Mouse (Mus musculus) frontal cortex, adult (tissue): ENCODE results near the gene Hoxa3.

Experiments
- ATAC-seq: cut with Nextera tagmentation; 2 replicates; pipeline ENCODE4 v1.9.2; 2017; ENCODE audit warnings: mild to moderate bottlenecking, moderate library complexity, mixed read lengths; ENCODE audit not compliant: low TSS enrichment

The Hoxa3 gene

DNA sequence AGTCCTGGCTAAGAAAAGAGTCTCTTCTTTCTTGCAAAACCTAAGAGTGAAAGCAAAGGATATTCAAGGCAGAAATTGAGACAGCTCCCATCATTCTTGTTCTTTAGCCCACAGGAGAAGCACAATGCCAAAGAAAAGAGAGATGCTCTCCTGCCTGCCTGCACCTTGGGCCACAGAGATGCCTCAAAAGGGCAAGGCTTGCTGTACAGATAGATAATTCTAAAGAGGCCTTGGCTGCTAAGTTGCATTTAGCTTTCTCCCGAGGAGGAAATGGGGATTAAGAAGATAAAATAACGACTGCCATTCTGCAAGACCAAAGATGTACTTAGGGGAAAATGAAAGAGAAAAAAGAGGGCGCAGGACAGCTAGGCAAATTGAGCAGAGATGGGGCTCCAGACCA lies 33.8 kb upstream of the Hoxa3 start:
- ATAC-seq: no peak

DNA sequence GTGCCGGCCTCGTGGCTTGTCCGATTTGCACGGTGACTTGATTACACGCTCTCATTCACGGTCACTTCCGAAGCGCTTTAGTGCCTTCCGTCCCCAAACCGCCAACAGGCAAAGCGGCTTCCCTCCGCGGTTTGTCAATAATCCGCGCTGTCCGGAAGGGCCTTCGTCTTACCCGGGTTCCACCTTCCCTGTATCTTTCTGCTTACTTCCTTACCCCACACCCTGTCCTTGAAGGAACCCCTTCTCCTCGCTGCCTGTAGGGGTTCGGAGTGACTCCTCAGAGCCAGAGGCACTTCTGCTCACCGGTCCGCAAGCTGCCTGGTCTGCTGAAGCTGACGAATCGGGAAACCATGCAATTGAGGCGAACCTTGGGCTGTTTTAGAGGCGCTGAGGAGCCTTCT lies 33.3 kb upstream of the Hoxa3 start:
- ATAC-seq: no peak

DNA sequence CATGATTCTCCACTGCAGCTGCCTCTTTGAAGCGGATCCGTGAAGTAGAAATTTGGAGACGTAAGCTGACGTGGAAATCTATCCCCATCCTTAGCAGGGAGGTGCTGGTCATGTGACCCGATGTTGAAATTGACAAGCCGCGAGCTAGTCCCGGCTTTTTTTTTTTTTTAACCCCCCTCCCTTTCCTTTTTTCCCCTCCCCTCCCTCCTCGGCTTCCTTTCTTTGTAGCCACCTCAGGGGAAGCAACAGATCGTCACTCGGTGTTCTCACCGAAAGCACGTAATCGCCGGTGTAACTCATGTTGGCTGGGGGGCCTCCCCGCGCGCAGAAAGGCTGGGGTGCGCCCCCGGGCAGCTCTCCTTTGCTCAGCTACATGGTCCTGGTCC lies 32.6 kb upstream of the Hoxa3 start, which contains the start of gene Hoxa11:
Gene Hoxa11 (minus strand): TSS at position 54 of the 386 bp plus-strand sequence.
- no peak for ATAC-seq

DNA sequence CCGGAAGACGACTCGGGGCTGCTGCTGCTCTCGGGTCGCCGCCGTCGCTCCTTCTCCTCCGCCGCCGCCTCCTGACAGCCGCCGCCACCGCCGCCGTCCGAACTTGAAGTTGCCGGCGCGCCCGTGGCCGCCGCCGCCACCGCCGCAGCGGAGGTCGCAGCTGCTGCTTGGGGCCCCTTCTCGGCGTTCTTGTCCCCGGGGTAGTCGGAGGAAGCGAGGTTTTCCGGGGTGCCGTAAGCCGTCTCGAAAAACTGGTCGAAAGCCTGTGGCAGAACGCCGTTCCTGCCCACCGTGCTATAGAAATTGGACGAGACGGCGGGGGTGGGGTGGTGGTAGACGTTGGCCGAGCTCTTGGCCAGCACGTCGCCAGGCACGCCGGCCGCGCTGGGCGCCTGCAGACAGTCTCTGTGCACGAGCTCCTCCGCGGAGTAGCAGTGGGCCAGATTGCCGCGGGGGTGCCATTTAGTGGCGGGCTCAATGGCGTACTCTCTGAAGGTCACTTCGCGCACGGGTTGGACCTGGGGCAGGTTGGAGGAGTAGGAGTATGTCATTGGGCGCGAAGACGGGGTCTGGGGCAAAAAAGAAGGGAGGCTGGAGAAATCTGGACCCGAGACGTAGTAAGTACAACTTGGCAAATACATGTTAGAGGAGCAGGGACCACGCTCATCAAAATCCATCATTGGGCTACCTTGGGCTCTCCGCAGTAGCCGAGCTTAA lies 32.1 kb upstream of the Hoxa3 start:
- ATAC-seq: no peak

DNA sequence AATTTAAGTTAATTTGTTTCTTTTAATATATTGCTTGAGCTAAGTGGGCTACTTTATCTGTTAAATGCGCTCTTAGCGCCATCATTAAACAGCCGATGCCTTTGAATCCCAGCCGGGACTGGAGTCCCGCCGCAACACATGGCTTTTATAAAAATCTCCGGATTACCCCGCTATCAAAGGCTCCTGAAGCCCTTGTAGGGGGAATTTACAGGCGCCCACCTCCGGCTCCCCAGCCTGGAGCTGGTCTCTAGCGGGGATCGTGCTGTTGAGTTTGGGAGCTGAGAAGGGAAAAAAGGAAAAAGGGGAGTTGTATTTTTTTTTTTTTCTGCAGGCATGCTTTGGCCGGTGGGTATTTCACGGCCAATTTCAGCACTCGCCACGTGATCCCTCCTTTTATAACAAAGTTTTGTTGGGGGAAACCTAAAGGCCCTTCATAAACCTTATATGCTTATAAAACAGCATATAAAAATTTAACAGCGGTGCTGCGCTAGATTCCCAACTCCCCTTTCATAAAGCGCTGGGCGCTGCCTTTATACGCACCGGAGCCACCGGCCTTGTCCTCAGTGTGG lies 31.4 kb upstream of the Hoxa3 start:
- ATAC-seq: no peak

DNA sequence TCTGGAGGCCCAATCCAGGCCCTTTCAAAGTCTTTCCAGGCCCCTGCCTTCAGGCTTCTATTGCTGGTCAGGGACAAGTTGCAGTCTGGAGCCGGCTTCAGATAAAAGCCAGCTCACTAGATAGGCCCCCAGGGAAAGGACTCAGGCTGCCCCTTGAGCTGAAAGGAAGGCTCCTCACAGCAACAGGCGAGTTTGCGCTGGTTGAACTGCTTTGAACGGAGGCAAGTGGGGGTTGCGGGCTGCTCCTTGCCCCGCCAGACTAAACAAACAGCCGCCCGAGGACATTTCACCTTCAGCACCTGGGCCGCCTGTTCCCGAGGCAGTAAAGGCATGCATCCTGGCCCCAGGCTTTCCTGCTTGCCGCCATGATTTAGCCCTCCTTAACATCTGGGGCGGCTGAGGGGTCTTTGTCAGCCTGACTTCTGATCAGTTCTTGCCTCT lies 30.6 kb upstream of the Hoxa3 start:
- ATAC-seq: no peak

DNA sequence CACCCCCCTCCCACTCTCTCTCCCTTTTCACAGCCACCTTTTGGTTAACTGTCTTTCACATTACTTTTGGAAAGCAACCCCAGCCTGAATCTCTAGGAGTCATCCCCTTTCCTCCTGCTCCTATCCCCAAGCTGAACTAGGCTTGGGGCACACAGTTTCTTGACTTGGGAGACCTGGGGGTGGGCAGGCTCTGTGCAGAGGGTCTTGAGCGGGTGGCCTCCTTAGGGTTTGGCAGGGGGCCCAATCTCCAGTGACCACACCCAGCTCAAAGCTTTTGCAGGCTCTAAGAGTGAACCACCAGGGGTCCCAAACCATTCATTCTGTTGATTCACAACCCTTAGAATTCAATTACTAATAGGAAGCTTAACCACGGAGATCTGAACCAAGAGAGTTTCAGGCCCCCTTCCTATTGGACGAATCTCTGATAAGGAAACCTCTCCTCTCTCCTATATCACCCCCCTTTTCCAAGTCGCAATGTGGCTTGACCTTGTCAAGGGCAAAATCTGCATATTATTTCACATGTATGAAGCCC lies 29.7 kb upstream of the Hoxa3 start:
- no peak for ATAC-seq

DNA sequence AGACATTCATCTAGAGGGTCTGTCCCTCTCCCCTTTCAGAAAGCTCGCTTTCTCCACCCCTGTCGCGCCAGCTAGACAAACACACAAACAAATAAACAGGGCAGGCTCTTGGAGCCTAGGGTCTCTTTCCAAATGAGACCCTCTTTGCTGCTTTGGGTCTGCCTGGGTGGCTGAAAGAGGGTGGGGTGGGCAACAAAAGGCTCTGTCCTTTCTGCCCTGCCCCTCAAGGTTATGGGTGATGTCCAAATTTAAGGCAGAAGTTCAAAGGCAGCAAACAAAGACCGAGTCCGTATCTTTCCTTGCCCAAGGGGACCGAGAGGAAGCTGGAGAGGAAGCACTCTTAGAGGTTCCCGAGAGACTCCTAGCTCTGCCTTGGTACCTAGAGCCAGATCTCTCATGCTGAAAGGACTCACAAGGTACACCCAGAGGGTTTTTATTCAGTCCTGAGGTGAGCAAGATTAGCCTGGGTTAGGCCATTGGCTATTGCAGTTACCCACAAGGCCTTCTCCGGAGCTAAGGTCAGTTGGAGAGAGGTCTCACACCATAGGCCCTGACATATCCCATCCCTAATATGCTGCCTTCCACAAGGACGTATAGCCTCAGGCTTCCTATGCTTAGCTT lies 28.0 kb upstream of the Hoxa3 start:
- ATAC-seq: no peak

DNA sequence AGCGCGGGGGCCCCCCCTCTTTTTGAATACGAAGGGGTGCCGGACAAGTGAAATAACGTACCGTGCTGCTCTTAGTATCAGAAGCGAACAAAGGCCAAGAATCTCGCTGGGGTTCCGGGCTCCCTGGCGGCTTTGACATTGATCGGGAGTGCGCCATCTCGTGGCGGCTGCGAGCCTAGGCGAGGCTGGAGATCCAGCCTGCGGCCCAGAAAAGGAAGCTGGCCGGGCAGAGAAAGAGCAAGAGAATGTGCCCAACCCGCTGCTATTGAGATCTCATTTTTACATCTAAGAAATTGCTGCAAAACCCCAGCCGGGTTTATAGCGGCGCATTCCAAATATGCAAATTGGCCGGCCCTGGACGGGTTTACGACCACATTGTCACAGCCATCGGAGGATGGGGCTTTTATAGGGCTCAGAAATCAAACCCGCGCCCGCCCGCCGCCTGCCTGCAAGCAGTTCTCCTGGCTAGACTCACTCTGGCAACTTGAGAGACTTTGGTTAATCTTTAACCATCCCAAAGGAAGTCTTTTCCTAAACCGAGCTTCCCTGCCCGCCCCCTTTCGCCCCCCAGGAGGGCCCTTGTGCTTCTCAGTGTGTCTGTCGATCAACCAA lies 27.4 kb upstream of the Hoxa3 start, which contains the start of gene Hoxa10:
Gene Hoxa10 (minus strand): TSS at position 466 of the 612 bp plus-strand sequence.
- no peak for ATAC-seq

DNA sequence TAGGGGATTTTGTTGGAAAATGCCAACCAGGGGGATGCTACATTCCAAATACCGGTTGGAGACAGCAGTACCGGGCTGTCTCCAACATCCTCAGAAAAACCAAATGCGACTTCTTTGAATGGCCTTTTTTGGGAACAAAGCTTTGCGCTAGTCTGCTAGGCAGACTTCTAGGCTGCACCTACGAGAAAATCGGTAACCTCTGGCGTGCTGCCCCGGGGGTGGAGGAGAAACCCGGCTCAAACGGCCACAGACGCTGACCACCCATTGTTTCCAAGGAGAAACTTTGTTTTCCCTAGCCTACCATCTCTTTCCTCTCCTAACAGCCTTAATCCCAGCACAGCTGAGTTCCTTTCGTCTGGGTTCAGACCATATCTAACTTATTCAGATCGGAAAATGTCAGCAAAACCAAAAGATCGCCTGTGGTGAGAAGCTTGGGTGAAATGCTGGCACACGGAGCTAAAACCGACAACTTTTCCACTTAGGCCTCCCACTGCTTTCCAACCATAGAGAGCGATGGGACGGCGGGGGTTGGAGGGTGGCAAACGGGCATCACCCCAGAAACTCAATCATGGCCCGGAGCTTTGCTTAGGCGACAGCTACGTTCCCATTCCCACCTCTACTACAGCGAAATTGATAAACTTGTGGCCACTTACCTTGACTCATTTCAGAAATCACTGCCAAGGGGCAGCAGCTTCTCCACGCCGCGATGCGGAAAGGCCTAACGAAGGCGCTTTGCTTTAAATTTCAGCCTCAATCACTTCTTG lies 26.7 kb upstream of the Hoxa3 start:
- ATAC-seq: no peak

DNA sequence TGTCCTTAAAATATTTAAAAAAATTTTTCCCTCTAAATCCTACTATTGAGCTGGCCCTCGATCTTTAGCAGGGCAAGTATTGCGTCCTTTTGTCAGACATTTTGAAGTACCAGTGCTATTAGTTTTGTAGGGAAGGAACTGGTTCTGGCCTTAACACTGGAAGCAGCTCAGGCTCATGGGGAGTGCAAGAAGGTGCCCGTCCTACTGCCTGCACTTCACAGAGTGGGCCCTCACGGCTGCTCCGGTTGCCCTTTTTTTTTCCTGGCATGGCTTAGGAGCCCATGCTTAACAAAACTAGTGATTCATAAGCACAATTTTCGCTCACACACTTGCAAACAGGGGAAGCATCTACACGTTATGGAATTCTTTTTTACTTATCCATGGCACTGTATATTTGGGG lies 25.8 kb upstream of the Hoxa3 start:
- ATAC-seq: no peak

DNA sequence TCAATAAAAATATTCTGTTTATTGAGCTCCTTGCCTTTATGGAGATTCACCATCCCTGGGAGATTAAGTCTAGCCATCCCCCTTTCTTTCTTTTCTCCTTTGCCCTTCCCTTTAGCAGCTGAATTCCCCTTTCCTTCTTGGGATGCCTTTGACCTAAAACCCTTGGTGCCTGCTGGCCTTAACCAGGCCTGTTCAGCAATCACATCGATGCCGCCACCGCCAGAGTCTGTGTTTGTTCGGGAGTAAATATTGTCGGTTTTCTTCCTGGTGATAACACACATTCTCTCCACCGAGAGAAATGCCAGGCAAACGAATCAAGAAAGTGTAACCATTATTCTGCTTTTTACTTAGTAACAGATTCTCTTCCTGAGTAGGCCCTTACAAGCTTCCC lies 25.0 kb upstream of the Hoxa3 start:
- ATAC-seq: no peak

DNA sequence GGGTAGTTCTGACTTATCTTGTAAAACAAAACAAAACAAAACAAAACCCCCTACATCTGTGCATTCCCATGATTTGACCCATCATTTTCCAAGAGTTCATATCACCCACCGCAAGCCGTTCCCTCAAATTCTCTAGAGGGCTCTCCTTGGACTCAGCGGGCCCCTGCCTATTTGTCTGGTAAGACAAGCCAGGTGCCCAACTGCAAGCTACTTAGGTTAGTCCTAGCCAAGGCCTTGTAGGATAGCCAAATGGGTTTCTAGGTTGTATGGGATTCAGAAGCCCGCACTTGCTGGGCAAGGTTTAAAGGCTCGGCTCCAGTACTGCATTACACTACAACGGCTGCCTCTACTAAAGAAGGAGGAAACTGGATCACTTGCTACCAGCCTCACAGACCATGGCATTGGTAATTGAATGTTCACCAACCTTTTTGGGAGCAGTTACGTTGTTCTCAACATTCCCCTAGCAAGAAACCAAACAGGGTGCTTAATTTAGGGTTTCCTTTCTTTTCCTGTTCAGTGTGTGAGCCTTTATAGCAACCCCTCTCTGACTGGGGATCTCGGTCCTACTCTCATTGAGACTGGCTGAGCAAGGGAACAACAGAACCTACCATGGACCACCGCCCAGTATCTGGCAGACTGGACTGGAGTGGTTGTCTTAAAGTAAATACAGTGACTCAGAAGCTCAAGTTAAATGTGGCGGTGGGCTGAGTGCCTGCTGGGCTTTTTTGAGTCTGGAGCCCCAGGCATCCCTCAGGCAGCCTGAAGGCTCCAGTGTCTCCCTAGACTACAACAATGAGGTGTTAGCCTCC lies 24.4 kb upstream of the Hoxa3 start:
- ATAC-seq: no peak

DNA sequence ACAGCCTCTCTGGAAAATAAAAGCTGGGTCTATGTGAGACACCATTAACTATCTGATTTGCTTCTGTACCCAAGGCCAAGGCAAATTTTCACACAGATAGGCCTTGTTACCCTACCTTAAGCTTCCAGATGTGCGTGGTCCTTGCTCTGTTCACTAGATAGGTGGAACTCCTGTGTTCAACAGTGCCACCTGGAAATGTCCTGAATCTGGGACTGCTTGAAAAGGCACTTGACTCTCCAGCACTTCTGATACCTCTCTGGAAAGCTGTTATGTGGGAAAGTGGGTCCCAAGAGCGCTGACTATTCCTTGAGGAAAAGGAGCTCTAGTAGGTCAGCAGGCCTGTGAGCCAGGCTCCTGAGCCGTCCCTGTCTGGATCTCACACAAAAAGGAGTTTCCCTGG lies 23.7 kb upstream of the Hoxa3 start:
- no peak for ATAC-seq

DNA sequence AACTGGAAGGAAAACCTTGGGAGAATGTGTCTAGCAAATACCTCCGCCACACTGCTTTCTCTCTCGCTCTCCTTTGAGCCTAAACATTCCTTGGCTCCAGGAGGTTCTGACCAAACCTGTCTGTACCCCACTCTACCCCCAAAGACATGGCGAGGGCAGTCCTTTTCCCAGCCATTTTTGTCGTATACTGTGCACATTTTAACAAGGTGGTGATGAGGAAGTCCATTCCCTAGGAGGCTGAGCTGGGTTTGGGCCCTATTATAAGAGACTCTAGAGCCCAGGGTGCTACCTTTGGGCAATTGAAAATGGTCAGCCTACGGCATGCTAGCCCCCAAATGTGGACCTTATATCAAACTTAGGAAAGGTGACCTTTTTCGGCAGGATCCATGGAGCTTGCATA lies 22.7 kb upstream of the Hoxa3 start:
- ATAC-seq: no peak

DNA sequence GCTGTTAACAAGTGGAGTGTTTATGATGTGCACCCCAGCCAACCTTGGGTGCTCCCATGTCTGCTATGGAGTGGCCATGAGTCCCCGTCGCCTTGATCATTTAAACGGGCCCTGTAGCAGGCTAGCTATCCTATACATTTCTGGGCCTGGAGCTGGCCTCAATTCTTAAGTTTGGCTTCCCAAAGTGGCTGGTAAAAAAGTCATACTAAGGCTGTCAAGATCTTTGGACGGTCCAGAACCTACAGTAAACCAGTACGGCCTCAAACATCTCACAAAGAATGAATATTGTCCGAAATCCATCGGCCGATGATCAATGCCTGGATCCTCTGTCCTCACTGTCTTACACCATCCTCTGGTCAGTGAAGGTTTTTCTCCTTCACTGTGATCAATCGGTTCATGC lies 22.1 kb upstream of the Hoxa3 start:
- no peak for ATAC-seq

DNA sequence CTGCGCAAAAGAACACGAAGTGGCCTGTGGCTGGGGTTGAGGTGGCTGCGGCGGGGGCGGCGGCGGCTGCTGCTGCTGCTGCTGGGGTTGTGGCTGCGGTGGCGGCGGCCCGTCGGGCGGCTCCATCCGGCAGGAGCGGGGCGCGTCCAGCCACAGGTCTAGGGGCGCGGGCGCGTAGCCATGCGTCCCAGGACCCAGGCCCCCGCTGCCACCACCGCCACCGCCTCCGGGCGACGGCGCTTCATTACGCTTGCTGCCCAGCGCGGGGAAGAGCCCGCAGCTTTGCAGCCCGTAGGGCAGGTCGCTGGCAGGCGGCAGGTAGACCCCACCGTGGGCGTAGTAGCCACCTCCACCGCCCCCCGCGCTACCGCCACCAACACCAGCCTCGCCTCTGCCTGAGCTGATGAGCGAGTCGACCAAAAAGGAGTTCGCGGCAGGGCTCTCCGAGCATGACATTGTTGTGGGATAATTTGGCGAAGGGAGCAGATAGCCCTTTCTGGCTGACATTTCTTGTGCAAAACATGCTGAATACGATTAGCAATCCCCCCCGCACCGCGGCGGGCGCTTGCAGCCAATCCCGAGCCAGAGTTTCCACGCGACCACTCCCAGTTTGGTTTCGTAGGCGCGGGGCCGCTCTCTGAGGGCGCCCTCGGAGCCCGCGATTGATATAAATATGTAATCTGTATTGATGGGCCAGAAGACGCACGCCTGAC lies 21.4 kb upstream of the Hoxa3 start:
- ATAC-seq: no peak

DNA sequence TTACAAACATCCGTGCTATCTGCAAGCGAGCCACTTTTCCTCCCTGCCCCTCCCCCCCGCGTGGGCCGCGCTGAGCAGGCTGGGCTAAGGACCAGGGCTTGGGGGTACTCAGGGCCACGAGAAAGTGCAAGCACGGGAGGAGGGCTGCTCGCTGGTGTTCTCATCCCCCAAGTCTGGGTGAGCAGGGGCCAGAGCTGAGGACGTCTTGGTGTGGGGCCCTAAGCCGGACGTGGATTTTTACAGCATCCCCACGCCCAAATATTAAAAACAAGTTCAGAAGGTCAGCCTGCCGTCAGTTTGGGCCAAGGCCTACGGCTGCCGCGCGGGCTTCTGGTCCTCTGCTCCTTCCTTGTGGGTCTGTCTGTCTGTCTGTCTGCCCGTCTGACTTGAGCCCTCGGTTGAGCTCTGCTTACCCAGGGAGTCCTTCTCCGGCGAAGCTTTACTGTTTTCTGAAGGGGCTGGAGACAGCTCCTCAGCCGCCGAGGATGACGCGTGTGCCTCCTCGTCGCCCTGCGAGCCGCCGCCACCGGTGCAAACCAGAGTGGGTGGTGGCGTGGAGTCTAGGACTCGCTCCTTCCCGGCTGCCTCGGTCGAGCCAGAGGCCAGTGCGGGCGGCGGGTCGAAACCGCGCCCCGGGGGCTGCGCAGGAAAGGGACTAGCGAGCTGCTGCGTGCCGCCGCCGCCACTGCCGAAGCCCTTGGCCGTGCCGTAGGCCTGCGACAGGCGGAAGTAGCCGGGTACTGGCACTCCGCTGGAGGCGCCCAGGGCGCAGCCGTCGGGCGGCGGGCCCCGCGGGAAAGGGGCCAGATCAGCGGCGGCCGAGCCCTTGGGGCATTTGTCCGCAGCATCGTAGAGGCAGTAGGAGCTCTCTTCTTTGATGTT lies 20.7 kb upstream of the Hoxa3 start:
- no peak for ATAC-seq

DNA sequence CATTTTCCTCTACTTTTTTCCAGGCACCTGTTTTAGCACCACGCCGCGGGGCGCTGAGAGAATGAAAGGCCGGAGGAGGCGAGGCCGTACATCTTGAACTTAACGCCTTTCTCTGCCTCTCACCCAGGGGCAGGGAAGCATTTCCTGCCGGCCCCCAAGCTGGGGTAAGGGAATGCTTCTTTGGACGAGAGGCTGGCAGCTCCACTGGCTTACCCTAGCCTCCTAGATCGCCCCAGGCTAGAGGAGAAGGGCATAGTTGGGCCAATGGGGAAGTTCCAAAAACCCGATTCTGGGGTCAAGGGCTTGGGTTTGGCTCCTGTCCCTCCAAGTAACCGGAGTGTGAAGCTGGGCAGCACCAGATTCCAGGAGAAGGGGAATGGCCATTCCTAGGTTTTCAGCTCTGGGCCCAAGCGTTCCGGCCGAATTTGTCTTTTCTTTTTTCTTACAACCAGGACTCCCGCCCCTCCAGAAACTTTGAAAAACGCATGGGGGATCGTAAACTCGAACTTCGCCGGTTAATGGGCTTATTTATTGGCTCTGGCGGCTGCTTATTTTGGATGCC lies 19.9 kb upstream of the Hoxa3 start:
- ATAC-seq: no peak
